Mouse (Mus musculus) adrenal gland (tissue): ENCODE results near the gene Ufc1.

ENCODE experiments used
- intact Hi-C: fragments of 180-260 bp; cut with DNase I; formaldehyde crosslinking; loops from one replicate; pipeline ENCODE4 v1.15.1; 2025

Ufc1 gene

GRCm38 (mm10) chr1:171271622-171272021 is 23.2 kb downstream of the Ufc1 start:
- intact Hi-C loops: no loop called here

GRCm38 (mm10) chr1:171271196-171271595 is 23.6 kb downstream of the Ufc1 start:
- intact Hi-C loops: no loop called here

DNA sequence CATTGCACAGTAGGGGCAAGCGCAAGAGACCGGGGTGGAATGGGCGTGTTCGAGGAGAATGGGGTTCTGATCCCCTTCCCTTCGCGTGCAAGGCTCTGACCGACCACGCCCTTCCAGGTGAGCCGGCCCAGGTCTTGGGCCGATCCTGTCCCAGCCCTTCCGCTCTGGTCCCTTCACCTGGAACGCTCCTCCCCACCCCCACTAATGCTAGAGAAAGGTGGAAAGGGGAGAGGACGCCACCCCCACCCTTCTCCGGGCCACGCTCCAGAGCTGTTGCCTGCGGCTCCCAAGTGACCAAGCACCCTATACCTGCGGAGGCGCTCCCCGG is 24.3 kb downstream of the Ufc1 start:
- intact Hi-C loops: no loop called here

GRCm38 (mm10) chr1:171269848-171270572 is 24.8 kb downstream of the Ufc1 start, which contains the start of gene B4galt3:
B4galt3 (plus strand) TSS chr1:171270328.
- intact Hi-C loops: no loop called here

GRCm38 (mm10) chr1:171268341-171268740 is 26.5 kb downstream of the Ufc1 start:
- intact Hi-C loops: no loop called here

GRCm38 (mm10) chr1:171265971-171266744 is 28.7 kb downstream of the Ufc1 start:
- intact Hi-C loops: no loop called here

- intact Hi-C loops: no loop called here
Observed at GRCm38 (mm10) chr1:171263666-171264461, 31.0 kb downstream of the Ufc1 start.

DNA sequence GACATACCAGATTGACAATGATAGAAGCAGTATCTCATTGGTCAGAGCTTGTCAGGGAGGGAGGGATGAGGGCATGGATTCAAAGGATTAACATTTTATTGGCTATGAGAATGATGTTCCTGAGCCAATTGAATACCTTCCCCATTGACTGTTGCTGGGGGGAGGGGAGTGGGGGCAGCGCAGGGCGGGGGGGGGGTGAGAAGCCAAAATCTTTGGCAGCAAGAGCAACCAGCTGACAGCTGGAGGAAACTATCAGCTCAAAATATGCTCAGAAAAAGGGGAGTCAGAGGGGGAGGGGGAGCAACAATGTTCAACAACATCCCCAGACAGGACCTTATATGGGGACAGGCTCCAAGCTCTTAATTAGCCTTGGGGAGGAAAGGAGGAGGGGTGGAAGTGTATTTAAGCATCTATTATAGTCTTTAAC is 31.6 kb downstream of the Ufc1 start:
- intact Hi-C loops: no loop called here

- intact Hi-C loops: no loop called here
Observed at GRCm38 (mm10) chr1:171262594-171263130, 32.2 kb downstream of the Ufc1 start.

- intact Hi-C loops: no loop called here
Observed at GRCm38 (mm10) chr1:171260316-171260715, 34.5 kb downstream of the Ufc1 start.

- intact Hi-C loops: no loop called here
Observed at GRCm38 (mm10) chr1:171258921-171259320, 35.9 kb downstream of the Ufc1 start.

DNA sequence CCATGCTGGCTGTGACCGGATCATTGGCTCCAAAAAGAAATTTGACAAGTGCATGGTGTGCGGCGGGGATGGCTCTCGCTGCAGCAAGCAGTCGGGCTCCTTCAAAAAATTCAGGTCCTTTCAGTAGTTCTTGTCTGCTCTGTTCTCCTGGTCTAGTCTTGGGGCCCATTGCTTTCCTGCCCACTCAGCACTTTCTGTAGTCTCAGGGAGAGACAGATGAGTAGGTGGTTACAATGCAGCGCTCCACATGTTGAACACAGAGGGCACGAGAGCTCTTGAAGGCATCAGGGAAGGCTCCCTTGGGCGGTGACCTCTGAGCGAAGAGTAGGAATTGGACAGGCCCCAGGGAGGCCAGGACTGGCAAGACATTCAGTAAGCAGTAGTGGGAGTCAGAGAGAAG is 37.0 kb downstream of the Ufc1 start:
- intact Hi-C loops: loop anchor here (1.0 to 2.0 kb wide), 3 partner anchors 35 to 147 kb away; partner anchors contain the start of gene Tomm40l

GRCm38 (mm10) chr1:171256937-171257548 is 37.8 kb downstream of the Ufc1 start:
- intact Hi-C loops: loop anchor here (1.0 to 2.0 kb wide), 3 partner anchors 35 to 146 kb away; partner anchors contain the start of gene Tomm40l

- intact Hi-C loops: loop anchor here (2.0 kb wide), 2 partner anchors 137 to 145 kb away; no protein-coding TSS in a partner anchor
Observed at GRCm38 (mm10) chr1:171256095-171256818, 38.6 kb downstream of the Ufc1 start.

DNA sequence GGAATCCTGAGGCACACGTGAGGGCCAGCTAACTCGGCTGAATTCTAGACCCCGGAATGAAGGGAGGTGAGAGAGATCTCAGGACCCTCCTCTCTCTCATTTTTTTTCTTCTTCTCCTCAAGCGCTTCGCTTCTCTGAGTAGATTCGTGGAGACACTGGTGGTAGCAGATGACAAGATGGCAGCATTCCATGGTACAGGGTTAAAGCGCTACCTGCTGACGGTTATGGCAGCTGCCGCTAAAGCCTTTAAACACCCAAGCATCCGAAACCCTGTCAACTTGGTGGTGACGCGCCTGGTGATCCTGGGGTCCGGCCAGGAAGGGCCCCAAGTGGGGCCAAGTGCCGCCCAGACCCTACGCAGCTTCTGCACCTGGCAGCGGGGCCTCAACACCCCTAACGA is 42.4 kb downstream of the Ufc1 start:
- intact Hi-C loops: no loop called here

DNA sequence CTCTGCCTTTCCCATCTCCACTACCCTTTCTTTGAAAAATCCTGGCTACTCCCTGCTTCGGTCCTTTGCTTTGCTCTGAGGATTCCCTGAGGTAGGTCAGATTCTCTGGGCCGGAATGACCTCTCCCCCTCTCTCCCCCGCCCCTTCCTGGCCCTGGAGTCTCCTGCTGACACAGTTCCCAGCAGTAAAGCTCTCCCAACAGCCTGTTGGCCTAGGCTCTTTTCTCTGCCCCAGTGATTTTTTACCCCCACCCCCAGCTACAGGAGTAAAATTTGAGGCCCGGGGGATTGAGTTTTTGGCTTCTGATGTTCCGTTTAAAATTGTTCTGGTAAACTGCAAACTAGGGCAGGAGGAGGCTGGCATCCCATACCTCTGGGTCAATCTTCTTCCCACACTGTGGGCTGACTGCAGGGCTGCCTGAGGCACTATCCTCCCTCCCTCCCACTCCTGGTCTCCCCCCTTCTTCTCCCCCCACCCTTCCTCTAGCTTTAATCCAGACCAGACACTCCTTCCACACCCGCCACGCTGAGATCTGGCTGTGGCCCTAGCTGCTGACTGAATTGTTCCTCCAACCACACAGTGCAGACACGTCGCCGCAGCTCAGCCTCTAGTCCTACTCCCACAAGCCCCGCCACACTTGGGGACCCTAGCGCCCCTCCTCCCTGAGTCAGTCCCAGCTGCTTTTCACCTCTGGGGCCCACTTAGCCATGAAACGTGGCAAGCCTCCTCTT is 43.1 kb downstream of the Ufc1 start:
- intact Hi-C loops: no loop called here

GRCm38 (mm10) chr1:171250680-171251593 is 43.9 kb downstream of the Ufc1 start, which contains the start of gene Ndufs2:
Ndufs2 (minus strand) TSS chr1:171251388.
- intact Hi-C loops: no loop called here

DNA sequence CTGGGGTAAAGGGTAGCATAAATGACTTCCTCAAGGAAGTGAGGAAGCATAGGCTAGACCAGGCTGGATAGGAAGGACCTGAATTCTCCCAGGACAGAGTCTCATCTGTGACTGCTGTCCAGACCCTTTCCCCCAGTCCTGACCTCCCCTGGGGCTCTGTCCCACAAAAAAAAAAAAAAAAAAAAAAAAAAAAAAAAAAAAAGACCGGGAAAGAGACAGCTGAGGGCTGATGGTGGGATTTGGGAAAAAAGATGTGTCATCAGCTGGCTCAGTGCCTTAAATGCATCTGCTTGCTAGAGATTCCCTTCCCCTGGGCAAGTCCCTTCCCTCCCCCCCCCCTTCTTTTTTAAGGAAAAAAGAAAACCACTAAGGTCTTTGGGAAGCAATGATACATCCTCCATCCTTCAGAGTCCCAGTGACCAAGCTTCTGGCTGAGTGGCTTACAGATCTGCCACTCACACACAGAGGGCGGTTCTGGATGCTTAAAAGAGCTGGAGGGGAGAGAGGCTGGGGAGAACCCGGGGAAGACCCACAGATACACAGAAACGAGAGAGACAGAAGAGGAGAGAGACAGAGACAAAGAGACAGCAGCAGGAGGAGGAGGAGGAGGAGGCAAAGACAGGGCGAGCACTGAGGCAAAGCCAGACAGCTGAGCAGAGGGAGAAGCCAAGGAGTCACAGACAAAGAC is 44.8 kb downstream of the Ufc1 start, which contains the start of gene Adamts4:
Adamts4 (plus strand) TSS at position 509 of the 688 bp plus-strand sequence.
- intact Hi-C loops: no loop called here
